Mouse (Mus musculus) kidney, adult 2 months (tissue): ENCODE measurements around the gene Phf20. TPM values are rescaled to one million over a fixed set of nuclear protein-coding genes. Genes with fewer than 3 reads are reported as not detected.
"Not testable (repeated sequence)": the region's sequence is repeated elsewhere in the genome, so short reads cannot be mapped to it uniquely, and the experiment has no call there.

ENCODE experiments used
- DNase-seq: peaks from one replicate; pipeline ENCODE4 v3.0.0; 2021
- H3K27ac ChIP-seq: fragments of 200-500 bp; 2 replicates; pipeline ENCODE4 v1.5.1; 2012; ENCODE audit warnings: low read depth, low read length, control low read depth, inconsistent platforms; ENCODE audit not compliant: insufficient read depth
- H3K27me3 ChIP-seq: fragments of 200-500 bp; replicated peaks from 2 replicates; pipeline ENCODE4 v1.6.1; 2012; ENCODE audit warnings: mild to moderate bottlenecking, moderate library complexity, low read length, inconsistent platforms; ENCODE audit not compliant: control insufficient read depth, insufficient read depth
- H3K36me3 ChIP-seq: fragments of 200-500 bp; 2 replicates; pipeline ENCODE4 v1.6.1; 2012; ENCODE audit warnings: mild to moderate bottlenecking, moderate library complexity, low read length, inconsistent platforms; ENCODE audit not compliant: control insufficient read depth, insufficient read depth
- H3K4me1 ChIP-seq: fragments of 200-500 bp; 2 replicates; pipeline ENCODE4 v1.6.1; 2011; ENCODE audit warnings: low read length; ENCODE audit not compliant: control insufficient read depth, insufficient read depth
- H3K4me3 ChIP-seq: fragments of 200-500 bp; 2 replicates; pipeline ENCODE4 v1.5.1; 2011; ENCODE audit warnings: mild to moderate bottlenecking, low read depth, low read length, control low read depth; ENCODE audit not compliant: insufficient read depth
- CTCF ChIP-seq: fragments of 200-500 bp; conservative IDR thresholded peaks from 2 replicates; pipeline ENCODE4 v1.5.1; 2011; ENCODE audit warnings: low read depth, mild to moderate bottlenecking, control low read depth, low read length, moderate library complexity, mixed read lengths; ENCODE audit not compliant: insufficient read depth, insufficient read length
- POLR2A ChIP-seq: fragments of 200-500 bp; IDR thresholded peaks from one replicate; pipeline ENCODE4 v1.6.1; 2011; ENCODE audit warnings: low read depth, low read length, control low read depth
- WGBS: fragments of 180-500 bp; shearing (Covaris S2); methylation state at CpG from one replicate; pipeline ENCODE4 v1.1.7; 2018; 5-methylcytosine and 5-hydroxymethylcytosine counted together
- polyA plus RNA-seq: library from polyadenylated mRNA; depleted of rRNA; stranded (reverse); fragments of >200 nt; gene quantifications from 2 replicates; pipeline ENCODE4 v1.2.3, GENCODE M21; 2012

Phf20 gene
- polyA plus RNA-seq, 1 experiment: 14.6 TPM

GRCm38 (mm10) chr2:156227689-156228088 lies 31.4 kb downstream of the Phf20 start:
- TF ChIP-seq CTCF: no peak
- no peak for TF ChIP-seq POLR2A
- WGBS: 91% methylated on average over 1 of the region's 1 CpGs
- Histone ChIP-seq H3K4me1 (no peaks in the 10 kb centered on the region), H3K4me3 (no peak overlapping the region), H3K36me3 (peaks cover 2% of the 10 kb centered on the region; the same call in 1 of the 2 replicates), H3K27me3 (no peaks in the 10 kb centered on the region), H3K27ac (no peak overlapping the region)
- no peak for DNase-seq

DNA sequence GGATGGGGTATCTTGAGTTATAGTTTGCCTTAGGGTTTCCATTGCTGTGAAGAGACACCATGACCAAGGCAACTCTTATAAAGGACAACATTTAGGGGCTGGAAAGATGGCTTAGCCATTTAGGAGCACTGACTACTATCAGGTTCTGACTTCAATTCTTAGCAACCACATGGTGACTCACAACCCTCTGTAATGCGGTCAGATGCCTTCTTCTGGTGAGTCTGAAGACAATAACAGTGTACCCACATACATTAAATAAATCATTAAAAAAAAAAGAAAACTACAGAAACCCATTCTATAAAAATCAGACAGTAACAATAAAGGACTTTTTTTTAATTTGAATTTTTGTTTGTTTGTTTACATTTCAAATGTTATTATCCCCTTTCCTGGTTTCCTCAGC lies 32.9 kb downstream of the Phf20 start:
- no peak overlapping the region for H3K4me3 ChIP-seq
- no peak for DNase-seq
- H3K27ac ChIP-seq: no peak overlapping the region
- WGBS: 93% methylated on average over 1 of the region's 1 CpGs
- peaks cover under 1% of the 10 kb centered on the region; the same call in 1 of the 2 replicates for H3K36me3 ChIP-seq
- no peaks in the 10 kb centered on the region for H3K27me3 ChIP-seq
- peaks cover 2% of the 10 kb centered on the region; the same call in 1 of the 2 replicates for H3K4me1 ChIP-seq
- TF ChIP-seq POLR2A (no peak), CTCF (no peak)

GRCm38 (mm10) chr2:156231340-156231739 lies 35.1 kb downstream of the Phf20 start:
- H3K36me3 ChIP-seq: no peaks in the 10 kb centered on the region
- no peaks in the 10 kb centered on the region for H3K27me3 ChIP-seq
- no peak overlapping the region for H3K27ac ChIP-seq
- H3K4me3 ChIP-seq: no peak overlapping the region
- H3K4me1 ChIP-seq: peaks cover 2% of the 10 kb centered on the region; the same call in 1 of the 2 replicates
- no peak for TF ChIP-seq POLR2A
- no peak for TF ChIP-seq CTCF
- no peak for DNase-seq

DNA sequence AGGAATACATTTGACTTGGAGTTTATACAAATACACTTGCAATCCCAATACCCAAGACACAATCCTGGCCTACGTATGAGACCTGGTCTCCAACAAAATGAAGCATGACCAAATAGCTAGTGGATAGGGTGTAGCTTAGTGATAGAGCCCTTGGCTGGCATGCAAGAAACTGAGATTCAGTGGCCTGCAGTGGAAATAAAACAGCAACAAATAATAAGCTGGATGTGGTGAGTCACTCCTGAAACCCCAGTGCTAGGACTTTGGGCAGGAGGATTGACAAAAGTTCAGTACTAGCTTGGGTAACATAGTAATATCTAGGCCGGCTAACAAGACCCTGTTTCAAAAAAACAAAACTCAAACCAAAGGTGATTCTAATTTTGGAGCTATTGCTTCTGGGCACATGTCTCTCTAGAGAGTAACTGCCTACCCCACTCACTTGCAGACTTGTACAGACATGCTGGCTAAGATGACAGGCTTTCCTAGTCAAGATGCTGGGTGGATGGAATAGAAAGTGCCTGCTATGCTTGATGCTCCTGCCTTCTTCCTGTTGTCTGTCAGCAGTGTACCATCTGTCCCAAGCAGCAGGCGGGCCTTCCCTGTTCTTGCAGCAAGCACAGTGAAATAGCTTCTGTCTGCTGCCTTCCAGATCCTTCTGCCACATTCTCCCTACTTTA lies 37.1 kb downstream of the Phf20 start:
- no peak for DNase-seq
- H3K27ac ChIP-seq: no peak overlapping the region
- 84% methylated on average over 3 of the region's 3 CpGs for WGBS
- TF ChIP-seq POLR2A (no peak), CTCF (no peak)
- H3K36me3 ChIP-seq: no peaks in the 10 kb centered on the region
- H3K4me1 ChIP-seq: peaks cover 4% of the 10 kb centered on the region; the same call in 1 of the 2 replicates
- no peaks in the 10 kb centered on the region for H3K27me3 ChIP-seq
- no peak overlapping the region for H3K4me3 ChIP-seq

GRCm38 (mm10) chr2:156234016-156234415 lies 37.8 kb downstream of the Phf20 start:
- H3K27me3 ChIP-seq, H3K27ac ChIP-seq, H3K4me3 ChIP-seq, H3K4me1 ChIP-seq, H3K36me3 ChIP-seq, DNase-seq: not testable (repeated sequence)
- WGBS: 87% methylated on average over 2 of the region's 2 CpGs

DNA sequence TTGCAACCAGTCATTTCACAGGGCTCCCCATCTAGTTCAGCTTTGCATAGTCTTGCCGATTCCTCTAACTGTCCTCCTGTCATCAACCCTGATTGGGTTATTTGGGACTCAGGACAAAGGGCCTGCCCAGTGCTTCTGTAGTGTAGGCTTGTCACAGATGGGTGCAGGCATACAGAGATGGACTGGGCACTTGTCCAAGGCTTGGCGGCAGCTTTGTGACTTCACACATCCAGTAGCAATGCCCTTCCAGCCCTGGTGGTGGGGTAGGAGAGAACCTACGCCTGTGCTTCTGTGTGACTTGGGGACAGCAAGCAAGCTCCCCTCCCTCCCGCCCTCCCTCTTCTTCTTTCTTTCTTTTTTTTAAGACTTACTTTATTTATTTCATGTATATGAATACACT lies 39.6 kb downstream of the Phf20 start:
- Histone ChIP-seq H3K4me3 (no peak overlapping the region), H3K4me1 (peaks cover 4% of the 10 kb centered on the region; the same call in 1 of the 2 replicates), H3K27me3 (no peaks in the 10 kb centered on the region), H3K36me3 (no peaks in the 10 kb centered on the region), H3K27ac (no peak overlapping the region)
- TF ChIP-seq CTCF: no peak
- TF ChIP-seq POLR2A: no peak
- DNase-seq: peak; percentile 75
- 72% methylated on average over 4 of the region's 4 CpGs for WGBS

- Histone ChIP-seq H3K27me3 (no peaks in the 10 kb centered on the region), H3K4me1 (peaks cover 11% of the 10 kb centered on the region), H3K36me3 (no peaks in the 10 kb centered on the region; the same call in 1 of the 2 replicates), H3K4me3 (no peak overlapping the region), H3K27ac (no peak overlapping the region)
- TF ChIP-seq POLR2A (no peak), CTCF (no peak)
- no peak for DNase-seq
- 91% methylated on average over 2 of the region's 2 CpGs for WGBS
Observed at GRCm38 (mm10) chr2:156241662-156242061, 45.4 kb downstream of the Phf20 start.

DNA sequence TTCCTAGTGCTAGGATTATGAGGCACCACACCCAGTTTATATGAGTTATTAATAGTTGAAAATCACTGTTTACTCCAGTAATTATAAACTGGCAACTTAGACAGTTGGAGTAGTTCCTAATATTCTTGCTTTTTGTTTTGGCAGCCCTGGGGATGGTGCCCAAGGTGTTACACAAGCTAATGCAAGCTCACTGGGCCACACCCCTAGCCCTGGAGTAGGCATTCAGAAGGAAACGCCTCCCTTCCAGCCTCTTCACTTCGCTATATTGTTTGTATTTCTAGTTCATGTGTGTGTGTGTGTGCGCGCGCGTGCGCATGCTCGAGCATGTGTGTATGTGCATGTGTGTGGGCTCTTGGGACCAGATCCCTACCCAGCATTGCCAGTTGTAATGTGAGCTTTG lies 46.7 kb downstream of the Phf20 start:
- Histone ChIP-seq H3K4me3 (no peak overlapping the region), H3K27ac (no peak overlapping the region), H3K27me3 (no peaks in the 10 kb centered on the region), H3K36me3 (no peaks in the 10 kb centered on the region; the same call in 1 of the 2 replicates), H3K4me1 (peaks cover 11% of the 10 kb centered on the region)
- no peak for DNase-seq
- TF ChIP-seq CTCF (no peak), POLR2A (no peak)
- WGBS: 92% methylated on average over 8 of the region's 8 CpGs
